Mouse (Mus musculus) spleen, adult 2 months (tissue): ENCODE data around the gene Pate2.

Source experiments
- CTCF ChIP-seq: fragments of 200-500 bp; IDR thresholded peaks from 2 replicates; pipeline ENCODE4 v1.5.1; 2011; ENCODE audit warnings: mild to moderate bottlenecking, inconsistent platforms; ENCODE audit not compliant: insufficient read depth, insufficient read length, insufficient replicate concordance; ENCODE audit errors: extremely low read depth
- POLR2A ChIP-seq: fragments of 200-500 bp; IDR thresholded peaks from 2 replicates; pipeline ENCODE4 v1.6.1; 2011; ENCODE audit warnings: low read depth, low read length, inconsistent platforms

- TF ChIP-seq POLR2A (no peak), CTCF (no peak)
Measured at GRCm38 (mm10) chr9:35687013-35687412, 116.9 kb downstream of the Pate2 start, which contains the start of gene Pate1.
